Mouse (Mus musculus) spleen, adult 2 months (tissue): Measurements from ENCODE around the gene Cox4i2.

Experiments used
- CTCF ChIP-seq: fragments of 200-500 bp; IDR thresholded peaks from 2 replicates; pipeline ENCODE4 v1.5.1; 2011; ENCODE audit warnings: mild to moderate bottlenecking, inconsistent platforms; ENCODE audit not compliant: insufficient read depth, insufficient read length, insufficient replicate concordance; ENCODE audit errors: extremely low read depth
- POLR2A ChIP-seq: fragments of 200-500 bp; IDR thresholded peaks from 2 replicates; pipeline ENCODE4 v1.6.1; 2011; ENCODE audit warnings: low read depth, low read length, inconsistent platforms

DNA sequence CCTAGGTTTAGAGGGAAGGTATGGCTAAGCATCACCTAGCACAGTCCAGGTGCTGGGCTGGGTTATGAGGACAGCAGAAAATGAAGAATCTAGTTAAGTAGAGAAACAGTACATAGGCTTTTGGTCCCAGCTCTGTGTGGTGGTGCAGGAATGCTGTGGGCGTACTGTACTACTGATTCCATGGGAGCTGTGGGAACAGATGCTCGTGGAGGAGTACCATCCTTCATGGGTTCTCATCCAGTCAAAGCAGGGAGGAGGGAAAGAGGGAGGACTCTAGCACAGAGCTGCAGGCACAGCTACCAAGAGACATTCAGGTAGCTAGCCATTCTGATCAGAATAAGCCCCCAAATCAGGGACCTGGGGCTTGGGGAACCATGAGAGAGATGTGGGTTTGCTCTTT is 22.5 kb downstream of the Cox4i2 start:
- no peak for TF ChIP-seq CTCF
- TF ChIP-seq POLR2A = no peak
